Mouse (Mus musculus) cerebellum, postnatal 14 days (tissue): ENCODE measurements around the gene Trex1.

Experiments
- DNase-seq, 2 experiments: peaks; one replicate each; pipeline ENCODE4 v3.0.0; 2021; ENCODE audit warnings: mixed read lengths in 2 of 2

Gene Trex1

DNA sequence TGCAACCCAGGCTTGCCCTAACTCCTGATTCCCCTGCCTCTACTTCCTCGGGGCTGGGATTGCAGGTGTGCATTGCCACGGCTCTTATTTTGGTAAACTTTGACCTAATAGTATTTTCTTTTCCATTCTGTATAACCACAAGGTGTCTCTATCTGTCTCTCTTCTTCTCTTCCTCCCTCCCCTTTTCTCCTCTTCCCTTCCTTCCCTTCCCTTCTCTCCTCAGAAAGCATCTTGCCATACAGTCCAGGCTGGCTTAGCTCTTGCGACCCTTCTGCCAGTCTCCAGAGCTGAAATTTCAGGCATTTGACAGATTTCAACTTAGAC lies 8.9 kb downstream of the Trex1 start:
- DNase-seq: no peak

DNA sequence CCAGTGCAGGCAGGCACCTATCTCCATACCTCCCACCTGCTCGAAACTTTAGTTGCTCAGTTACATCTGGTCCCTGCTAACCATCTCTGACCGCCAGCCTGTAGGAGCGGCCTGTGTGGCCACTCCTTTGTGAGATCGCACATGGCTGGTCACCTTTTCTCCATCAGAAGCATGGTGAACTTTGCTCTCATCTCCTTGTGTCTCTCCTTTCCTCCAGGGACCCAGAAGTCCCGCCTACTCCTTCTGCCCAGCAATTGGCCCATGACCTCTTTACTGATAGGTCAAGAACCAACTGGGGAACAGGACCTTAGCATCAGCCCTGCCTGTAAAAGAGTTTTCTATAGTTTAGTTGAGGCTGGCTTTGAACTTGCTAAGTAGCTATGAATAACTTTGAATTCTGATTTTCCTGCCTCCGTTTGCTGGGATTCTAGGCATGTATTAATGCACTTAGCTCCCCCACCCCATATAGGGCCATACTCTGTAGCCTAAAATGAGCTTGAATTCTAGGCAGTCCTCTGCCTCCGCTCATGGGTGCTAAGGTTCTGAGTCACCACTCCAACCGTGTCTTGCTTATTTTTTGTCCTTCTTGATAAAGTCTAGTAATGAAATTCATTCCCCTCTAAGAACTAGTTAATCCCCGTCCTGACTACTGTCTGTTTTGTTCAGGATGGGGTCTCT lies 9.4 kb downstream of the Trex1 start:
- no peak for DNase-seq

DNA sequence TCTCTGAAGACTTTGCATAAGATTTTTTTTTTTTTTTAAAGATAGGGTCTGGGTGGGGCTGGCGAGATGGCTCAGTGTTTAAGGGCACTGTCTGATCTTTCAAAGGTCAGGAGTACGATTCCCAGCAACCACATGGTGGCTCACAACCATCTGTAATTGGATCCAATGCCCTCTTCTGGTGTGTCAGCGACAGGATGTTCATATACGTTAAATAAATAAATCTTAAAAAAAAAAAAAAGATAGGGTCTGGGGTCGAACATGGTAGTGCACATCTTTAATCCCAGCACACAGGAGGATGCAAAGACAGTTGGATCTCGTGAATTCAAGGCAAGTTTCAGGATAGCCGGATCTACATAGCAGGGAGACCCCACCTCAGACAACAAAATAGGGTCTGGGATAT lies 10.2 kb downstream of the Trex1 start:
- no peak for DNase-seq

DNA sequence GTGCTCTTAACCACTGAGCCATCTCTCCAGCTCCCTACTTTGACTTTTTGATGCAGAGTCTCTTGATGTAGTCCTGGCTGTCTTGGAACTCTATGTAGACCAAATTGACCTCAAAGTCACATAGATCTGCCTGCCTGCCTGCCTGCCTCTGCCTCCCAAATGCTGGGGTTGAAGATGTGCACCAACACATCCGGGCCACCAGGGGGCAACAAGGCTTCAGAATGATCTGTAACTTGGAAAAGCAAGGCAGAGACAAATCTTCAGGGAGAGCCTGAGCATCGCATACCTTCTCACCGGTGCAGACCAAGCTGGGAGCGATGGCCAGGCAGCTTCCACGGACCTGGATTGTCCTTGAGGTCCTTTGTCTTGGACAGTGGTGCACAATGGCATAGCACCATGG lies 13.2 kb downstream of the Trex1 start:
- peak; percentile 40 to 58 for DNase-seq

DNA sequence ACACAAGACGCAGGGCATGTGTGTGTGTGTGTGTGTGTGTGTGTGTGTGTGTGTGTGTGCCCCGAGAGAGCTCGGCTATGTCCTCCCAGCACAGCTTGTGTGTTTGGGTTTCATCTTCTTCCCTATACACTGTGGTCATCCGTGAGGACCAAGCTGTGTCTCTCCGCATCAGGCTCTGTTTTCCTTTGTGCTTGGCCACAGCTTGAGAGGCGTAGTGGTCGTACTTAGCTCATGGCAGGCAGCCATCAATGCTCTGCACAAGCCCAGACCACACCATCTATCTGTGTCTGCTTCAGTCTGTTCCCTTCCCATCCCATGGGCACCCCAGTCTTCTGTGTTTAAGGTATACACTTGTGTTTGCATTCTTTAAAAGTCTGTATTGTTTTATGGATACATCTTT lies 18.2 kb downstream of the Trex1 start:
- peak in 1 of 2 experiments; percentile 30 for DNase-seq

DNA sequence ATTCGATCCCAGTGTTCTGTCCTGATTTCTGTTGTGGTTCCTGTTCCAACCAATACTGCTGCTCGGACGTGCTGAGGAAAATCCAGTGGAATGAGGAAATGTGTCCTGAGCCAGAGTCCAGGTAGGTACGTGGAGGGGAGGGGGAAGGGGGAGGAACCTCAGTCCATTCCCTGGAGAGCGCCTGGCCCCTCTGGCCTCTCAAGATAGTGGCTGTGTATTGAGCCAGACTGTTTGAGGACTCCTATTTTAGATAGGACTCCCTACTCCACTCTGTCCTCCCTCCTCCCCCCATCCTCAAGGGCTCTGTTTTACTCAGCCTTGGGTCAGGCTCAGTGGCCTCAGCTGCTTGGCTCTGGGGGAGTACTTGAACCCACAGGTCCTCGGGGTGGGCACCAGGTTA lies 18.6 kb downstream of the Trex1 start:
- DNase-seq: no peak

DNA sequence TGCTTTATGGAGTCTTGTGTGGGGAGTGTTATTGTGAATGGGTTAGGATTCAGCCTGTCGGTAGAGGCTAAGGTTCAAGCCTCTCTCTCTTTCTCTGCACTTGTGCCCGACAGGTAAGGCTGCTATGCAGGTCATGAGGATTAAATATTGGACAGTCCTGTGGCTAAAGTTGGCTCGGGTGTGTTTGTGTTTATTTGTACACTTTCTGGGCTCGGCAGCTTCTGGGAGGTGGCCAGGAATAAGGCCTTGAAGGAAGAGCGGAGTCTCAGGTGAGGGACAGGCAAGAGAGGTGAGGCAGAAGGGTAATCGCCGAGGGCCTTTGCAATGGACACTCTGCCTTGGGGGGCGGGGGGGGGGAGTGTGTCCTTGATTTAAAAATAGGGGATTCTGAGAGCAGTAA lies 19.3 kb downstream of the Trex1 start:
- DNase-seq: peak in 1 of 2 experiments; percentile 26

DNA sequence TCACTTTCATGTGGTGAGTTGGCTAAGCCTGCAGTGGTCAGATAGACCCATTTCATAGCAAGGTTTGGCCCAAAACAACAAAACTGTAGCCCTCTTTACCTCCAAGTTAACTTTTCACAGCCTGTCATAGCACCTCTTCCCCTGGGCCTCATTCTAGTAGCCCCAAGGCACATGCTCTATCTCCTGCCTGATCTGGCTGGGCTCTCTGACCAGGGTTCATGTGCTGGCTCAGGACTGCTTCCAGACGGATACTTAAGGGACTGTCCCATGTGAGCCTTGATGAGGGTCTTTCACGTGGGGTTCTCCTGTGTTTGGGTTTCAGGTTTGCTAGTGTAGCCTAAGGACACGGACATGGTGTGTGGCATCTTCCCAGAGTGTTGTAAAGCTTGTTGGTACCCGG lies 19.9 kb downstream of the Trex1 start:
- no peak for DNase-seq

DNA sequence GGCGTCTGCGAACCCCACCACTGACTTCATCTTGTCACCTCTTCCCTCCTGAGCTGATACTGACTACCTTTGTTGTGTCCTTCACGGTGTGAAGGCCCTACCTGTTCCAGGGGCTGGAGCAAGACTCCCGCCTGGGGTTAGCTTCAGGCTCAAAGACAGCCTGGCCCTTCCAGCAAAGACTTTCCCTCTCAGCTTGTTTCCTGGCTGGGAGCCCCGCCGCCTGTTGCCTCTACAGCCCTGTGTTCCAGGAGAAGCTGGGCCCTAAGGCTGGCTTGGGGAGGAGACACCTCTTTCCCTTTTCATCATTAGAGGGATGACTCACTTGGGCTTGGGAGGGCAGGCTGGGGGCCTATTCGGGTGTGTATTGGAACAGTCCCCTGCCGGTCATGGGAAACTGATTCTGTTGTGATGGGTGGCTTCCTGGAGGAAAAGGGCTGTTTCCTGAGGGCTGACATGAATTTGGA lies 20.6 kb downstream of the Trex1 start:
- peak; percentile 70 to 71 for DNase-seq

DNA sequence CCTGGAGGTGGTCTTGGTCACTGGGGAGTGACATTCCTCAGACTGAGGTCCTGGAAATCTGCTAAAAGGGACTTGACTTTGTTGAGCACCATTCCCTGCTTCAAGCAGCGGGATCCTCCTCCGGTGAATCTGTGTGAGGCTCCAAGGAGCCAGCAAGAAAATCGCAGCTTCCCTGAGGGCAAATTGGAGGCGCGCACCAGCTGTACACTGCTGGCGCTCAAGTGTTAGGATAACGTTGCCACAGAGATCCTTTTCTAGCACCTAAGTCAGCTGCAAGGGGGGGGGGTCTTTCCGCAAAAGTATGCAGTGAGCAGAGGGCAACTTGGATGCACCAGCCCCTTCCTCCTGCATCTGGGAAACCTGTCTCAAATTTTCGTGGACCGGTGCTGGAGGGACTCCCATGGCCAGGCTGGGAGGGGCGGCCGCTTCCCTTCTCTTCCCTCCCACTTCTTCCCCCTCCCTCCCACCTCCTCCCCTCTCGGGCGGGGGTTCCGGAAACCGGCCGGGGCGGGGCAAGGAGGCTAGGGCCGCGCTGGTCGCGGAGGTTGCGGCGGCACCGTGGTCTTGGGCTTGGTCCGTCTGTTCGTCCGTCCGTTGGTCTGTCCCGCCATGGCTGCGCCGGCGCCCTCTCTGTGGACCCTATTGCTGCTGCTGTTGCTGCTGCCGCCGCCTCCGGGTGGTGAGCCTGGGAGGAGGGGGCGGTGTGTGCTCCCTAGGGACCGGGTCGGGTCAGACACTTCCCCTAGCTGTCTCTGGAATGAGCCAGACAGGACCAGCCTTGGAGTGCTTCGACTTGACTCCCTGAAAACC lies 21.2 kb downstream of the Trex1 start, which contains the start of gene Shisa5:
Gene Shisa5 (plus strand): TSS at position 480 of the 810 bp plus-strand sequence.
- DNase-seq: peak; percentile 53 to 68

DNA sequence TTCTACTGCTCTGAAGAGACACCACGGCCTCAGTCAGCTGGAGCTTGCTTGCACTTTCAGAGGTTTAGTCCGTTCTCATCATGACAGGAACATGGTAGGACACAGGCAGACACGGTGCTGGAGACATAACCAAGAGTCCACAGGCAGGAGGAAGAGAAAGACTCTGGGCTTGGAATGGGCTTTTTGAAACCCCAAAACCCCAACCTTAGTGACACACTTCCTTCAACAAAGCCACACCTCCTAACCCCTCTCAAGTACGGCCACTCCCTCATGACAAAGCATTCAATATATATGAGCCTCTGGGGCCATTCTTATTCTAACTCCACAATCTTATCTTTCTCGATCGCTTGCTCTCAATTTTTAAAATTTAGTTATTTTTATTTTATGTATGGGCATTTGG lies 27.1 kb downstream of the Trex1 start:
- DNase-seq: no peak

DNA sequence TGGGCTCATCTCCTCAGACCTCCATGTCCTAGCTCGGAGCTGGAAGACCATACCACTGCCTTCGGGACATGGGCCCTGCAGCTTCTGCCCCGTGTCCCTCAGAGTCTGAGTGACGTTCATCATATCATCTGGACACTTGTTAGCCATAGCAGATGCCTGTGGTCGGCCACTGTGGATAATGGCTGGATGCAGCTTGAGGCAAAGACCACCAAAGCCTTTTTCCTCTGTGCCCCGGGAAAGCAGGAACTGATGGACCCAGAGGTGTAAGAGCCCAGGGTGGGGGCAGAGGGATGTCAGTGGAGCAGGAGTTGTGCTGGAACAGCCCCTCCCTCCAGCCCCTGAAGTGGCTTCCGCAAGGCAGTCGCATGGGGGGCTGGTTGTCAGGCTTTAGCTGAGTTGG lies 27.8 kb downstream of the Trex1 start:
- DNase-seq: no peak

DNA sequence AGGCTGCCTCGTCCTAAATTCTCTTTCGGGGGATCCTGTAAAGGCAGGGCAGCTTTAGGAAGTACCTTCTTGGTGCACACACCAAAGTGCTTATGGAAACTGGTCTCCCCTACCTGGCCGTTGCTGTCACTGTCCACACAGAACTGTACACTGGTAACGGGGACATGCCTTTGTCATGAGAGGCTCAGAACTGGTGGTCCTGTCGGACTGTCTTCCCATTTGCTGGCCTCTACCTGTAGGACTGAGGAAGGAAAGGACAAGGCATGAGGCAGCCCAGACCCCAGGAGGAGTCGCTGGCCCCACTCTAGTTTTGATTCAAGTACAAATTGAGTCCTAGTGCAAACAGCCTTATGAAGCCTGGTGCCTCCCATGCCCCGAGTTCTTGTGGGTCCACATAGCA lies 28.5 kb downstream of the Trex1 start:
- no peak for DNase-seq

DNA sequence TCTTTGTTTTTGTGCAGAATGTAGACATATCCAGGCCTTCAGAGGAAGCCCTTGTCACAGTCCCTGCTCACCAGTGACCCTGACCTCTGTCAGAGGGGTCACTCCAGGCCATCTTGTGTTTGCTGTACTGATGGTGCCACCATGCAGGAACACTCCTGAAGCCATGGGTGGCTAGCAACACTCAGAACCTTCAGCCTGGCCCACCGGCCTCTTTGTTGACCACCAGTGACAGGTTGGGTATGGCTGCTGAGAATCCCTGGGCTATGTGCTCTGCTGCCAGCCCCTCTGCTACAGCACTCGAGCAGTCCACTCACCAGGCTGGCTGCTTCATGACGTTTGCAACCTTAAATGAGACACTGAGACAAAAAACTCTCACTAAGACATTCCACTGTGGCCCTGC lies 29.2 kb downstream of the Trex1 start:
- DNase-seq: no peak

DNA sequence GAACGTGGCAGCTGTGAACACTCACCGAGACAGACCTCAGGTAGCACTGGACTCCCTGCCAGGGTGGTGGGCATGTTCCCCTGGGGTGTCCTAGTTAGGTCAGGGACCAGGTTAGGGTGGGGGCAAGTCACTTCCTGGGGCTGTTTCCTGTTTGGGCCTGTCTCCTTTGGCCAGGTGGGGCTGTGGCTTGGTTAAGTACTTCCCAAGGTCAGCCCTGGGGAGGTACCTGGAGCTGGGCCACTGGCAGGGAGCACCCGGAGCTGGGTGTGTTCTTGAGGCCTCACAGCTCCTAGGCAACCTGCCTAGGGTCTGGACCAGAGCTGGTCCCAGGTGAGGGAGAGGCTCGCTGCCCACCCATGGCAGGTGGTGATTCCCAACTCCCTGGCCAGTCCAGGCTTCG lies 30.6 kb downstream of the Trex1 start:
- DNase-seq: no peak

DNA sequence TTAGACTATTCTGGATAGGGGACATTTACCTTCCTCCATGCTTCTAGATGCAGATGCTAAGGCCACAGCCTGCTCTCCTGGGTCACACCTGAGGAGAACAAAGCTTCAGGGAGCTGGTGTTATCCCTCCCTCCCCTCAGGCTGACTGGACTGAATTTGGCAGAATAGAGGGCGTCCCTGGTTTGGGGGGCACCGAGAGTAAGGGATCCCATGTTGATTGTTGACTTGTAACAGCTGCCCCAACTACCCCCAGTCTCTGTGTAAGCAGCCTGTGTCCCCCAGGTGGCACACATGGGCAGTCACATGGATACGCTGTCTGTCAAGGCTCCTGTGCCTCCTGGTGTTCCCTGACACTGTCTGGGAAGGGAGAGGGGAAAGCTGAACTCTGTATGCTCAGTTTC lies 31.1 kb downstream of the Trex1 start:
- DNase-seq: no peak

DNA sequence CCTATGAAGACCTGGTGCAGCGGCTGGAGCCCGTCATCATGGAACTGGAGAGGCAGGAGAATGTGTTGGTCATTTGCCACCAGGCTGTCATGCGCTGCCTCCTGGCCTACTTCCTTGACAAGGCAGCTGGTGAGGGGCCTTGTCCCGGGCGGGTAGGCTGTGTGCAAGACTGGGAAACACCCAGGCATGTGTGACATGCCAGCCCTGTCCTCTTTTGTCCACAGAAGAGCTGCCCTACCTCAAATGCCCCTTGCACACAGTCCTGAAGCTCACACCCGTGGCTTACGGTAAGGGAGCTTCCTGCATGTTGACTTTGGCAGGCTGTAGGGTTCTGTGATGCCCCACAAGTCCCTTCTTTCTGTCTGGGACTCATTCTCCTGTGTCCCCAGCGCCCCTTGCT lies 32.0 kb downstream of the Trex1 start:
- DNase-seq: peak; percentile 29 to 70

DNA sequence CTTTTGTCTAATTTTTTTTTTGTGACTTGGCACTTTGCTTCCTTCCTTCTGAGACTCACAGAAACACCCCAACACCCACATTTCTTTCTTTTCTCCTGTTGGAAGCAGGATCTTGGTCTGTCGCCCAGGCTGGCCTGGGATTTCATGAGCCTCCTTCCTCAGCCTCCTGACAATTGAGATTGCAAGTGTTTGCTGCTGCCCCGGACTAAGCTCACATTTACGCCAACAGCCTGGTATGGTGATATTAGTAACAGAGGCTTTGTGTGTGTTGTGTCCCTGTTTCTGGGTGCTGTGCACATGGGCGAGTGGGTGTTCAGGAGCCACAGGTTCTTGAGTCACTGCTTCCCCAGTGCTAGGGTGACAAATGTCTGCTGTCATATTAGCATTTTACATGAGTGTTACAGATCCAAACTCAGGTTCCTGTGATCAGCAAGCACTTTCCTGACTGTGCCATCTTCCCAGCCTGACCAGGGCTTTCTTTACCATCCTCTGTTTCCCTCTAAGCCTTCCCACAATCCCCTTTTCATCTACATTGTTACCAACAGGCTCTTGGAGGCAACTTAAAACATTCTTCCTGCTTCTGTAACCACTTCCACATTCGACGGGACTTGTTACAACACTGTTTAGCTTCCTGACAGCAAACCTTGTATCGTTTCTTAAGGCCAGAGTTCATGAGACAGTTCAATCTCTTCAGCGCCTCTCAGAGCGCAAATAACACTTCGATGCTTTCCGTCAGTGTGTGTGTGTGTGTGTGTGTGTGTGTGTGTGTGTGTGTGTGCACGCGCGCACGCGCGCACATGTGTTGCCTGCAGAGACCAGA lies 36.5 kb downstream of the Trex1 start:
- no peak for DNase-seq

DNA sequence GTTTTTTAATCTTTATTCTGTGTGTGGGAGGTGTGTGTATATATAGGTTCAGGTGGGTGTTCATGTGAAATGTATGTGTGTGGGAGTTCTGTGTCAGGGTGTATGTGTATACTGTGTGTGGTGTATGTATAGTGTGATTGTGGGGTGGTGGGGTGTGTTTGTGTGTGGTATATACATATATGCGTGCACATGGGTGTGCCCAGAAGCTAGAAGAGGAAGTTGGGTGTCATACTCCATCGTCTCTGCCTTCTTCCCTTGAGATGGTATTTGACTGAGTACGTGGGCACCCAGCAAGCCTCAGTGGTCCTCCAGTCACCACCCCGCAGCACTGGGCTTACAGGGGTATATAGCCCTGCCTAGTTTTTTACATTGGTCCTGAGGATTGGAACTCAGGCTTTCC lies 38.1 kb downstream of the Trex1 start:
- no peak for DNase-seq

DNA sequence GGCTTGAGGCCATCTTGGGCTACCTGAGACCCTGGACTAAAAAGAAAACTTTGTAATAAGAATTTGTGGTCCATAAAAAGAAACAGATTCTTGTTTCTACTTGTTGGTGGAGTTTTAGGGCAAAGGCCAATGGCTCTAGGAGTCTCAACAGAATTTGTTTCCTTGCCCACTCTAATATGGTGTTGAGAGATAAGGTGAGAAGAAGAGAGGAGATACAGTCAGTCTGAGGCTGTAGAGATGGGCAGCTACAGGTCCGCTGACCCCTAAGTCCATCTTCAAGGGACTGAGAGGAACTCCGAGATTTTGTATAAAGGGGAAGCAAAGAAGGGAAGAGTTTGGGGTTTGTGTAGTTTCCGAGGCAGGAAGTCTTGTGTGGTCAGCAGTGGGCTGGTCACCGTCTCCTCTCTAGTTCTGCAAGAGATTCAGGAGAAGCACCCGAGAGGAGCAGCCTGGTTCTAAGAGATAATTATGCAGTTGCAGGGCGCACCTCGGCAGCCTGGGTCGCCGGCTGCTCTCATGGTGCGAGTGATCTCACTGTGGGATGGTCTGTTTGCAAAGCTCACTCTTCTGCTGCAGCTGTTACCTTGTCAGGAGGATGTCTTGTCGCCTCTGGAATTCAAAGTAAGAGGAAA lies 42.4 kb downstream of the Trex1 start:
- DNase-seq: no peak

DNA sequence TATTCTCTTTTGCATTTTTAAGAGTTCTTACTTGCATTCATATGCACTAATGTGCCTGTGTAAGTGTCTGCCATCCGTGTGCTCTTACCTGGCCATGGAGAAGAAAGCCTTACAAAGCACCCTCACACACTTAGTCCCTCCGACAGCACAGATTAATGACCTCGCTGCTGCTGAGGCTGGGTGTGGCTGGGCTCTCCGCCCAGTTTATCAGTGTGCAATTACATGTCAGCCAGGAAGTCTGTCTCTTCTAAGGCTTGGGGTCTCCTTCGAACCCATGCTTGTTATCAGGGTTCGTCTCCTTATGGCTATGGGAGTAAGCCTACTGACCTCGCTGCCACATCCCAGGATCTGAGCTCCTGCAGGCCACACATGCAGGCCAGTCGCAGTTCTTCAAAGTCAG lies 44.1 kb downstream of the Trex1 start:
- DNase-seq: no peak

DNA sequence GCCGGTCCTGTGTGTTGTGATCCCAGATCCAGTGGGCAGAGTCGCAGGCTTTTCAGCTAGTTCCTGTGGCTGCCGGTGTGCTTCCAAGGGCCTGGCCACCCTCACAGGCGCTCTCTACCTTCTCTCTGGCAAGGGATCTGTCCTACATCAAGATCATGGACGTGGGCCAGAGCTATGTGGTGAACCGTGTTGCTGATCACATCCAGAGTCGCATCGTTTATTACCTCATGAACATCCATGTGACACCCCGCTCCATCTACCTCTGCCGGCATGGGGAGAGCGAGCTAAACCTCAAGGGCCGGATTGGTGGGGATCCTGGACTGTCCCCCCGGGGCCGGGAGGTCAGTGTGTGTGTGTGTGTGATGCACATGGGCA lies 49.2 kb downstream of the Trex1 start:
- DNase-seq: peak in 1 of 2 experiments; percentile 37

DNA sequence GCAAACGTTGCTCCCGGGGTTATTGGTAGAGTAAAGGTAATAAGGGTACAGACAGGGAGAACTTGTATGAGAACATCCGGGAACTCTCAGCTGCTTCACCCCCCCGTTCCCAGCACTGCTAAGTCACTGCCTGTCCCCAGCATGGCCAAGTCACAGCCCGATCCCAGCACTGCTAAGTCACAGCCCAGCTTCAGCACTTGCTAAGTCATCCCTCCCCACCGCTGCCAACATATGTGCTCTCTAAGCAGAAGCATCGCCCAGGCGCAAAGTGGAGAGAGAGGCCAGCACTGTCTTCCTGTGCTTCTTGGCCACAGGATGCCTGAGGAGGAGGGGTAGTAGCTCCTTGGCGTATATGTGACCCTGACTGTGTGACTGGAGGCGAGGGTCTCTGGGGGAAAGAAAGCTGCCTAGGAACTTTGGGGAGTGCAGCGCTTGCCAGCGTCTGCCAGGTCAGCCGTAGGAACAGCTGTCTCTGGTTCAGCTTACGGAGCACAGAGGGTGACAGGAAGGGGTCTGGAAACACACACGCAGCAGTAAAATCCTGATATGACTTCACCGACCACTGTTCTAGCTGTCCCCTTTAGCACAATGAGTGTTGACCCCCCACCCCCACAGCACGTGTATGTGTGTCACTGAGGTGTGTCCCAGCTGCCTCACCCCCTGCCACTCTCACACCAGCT lies 49.8 kb downstream of the Trex1 start:
- peak in 1 of 2 experiments; percentile 38 for DNase-seq
